Mouse (Mus musculus) heart, embryonic 14.5 days (tissue): ENCODE data around the gene Calr. TPM values are rescaled to one million over a fixed set of nuclear protein-coding genes. Genes with fewer than 3 reads are reported as not detected.
A peak's percentile ranks its signal among the peaks of the same experiment; 100 is the strongest.

Experiments used
- ATAC-seq: fragments of 200-750 bp; cut with Nextera tagmentation; 2 replicates; pipeline ENCODE4 v1.8.0; 2017; ENCODE audit warnings: low read depth, moderate TSS enrichment; ENCODE audit not compliant: insufficient number of reproducible peaks, insufficient read depth, low FRiP score
- H3K27ac ChIP-seq, 2 experiments: fragments of 200-500 bp in 1 of 2; fragments of 300-500 bp in 1 of 2; sonication (generic) in 1 of 2; replicated peaks in 1 of 2; 2 replicates each; pipeline ENCODE4 v1.5.1; 2012 to 2014; ENCODE audit warnings: low read depth in 2 of 2, low read length in 2 of 2, control low read depth in 1 of 2, mild to moderate bottlenecking in 1 of 2, mixed read lengths in 1 of 2; ENCODE audit not compliant: control insufficient read depth in 1 of 2, insufficient read depth in 1 of 2
- H3K27me3 ChIP-seq: fragments of 300-500 bp; sonication (generic); 2 replicates; pipeline ENCODE4 v1.6.1; 2014; ENCODE audit warnings: mild to moderate bottlenecking, low read length, control low read depth; ENCODE audit not compliant: control insufficient read depth, insufficient read depth
- H3K36me3 ChIP-seq: fragments of 300-500 bp; sonication (generic); 2 replicates; pipeline ENCODE4 v1.6.1; 2014; ENCODE audit warnings: mild to moderate bottlenecking, control low read depth, low read length, mixed read lengths; ENCODE audit not compliant: control insufficient read depth, insufficient read depth
- H3K4me1 ChIP-seq, 2 experiments: fragments of 200-500 bp in 1 of 2; fragments of 300-500 bp in 1 of 2; sonication (generic) in 1 of 2; 2 replicates each; pipeline ENCODE4 v1.6.1; 2012 to 2014; ENCODE audit warnings: low read length in 2 of 2, control low read depth in 1 of 2, mixed read lengths in 1 of 2; ENCODE audit not compliant: control insufficient read depth in 2 of 2, insufficient read depth in 2 of 2
- H3K4me2 ChIP-seq: fragments of 300-500 bp; sonication (generic); 2 replicates; pipeline ENCODE4 v1.6.1; 2014; ENCODE audit warnings: mild to moderate bottlenecking, low read length
- H3K4me3 ChIP-seq, 2 experiments: fragments of 200-500 bp in 1 of 2; fragments of 300-500 bp in 1 of 2; sonication (generic) in 1 of 2; 2 replicates each; pipeline ENCODE4 v1.5.1; 2012 to 2014; ENCODE audit warnings: low read length in 2 of 2, mild to moderate bottlenecking in 2 of 2, control low read depth in 1 of 2, low read depth in 1 of 2, moderate library complexity in 1 of 2; ENCODE audit not compliant: control insufficient read depth in 1 of 2, insufficient read depth in 1 of 2
- H3K9ac ChIP-seq: fragments of 300-500 bp; sonication (generic); 2 replicates; pipeline ENCODE4 v1.6.1; 2014; ENCODE audit warnings: mild to moderate bottlenecking, low read length
- H3K9me3 ChIP-seq: fragments of 300-500 bp; sonication (generic); 2 replicates; pipeline ENCODE4 v1.6.1; 2016; ENCODE audit warnings: low read length, control low read depth; ENCODE audit not compliant: control insufficient read depth
- WGBS: fragments of 180-500 bp; shearing (Covaris S2); extraction: QIAGEN DNeasy Blood & Tissue Kit; methylation state at CpG from one replicate; pipeline ENCODE4 v1.1.7; 2014; 5-methylcytosine and 5-hydroxymethylcytosine counted together
- polyA plus RNA-seq: library from polyadenylated mRNA; unstranded; fragments of >200 nt; fragmentation: Nextera tagmentation; extraction: Ambion mirVana; gene quantifications from 2 replicates; pipeline ENCODE4 v1.2.1, GENCODE M21; 2014

Gene Calr
- polyA plus RNA-seq, 1 experiment from 2014 or later: 500 TPM

GRCm38 (mm10) chr8:84841514-84841913 lies 5.2 kb downstream of the Calr start:
- 71% methylated on average over 1 of the region's 1 CpGs for WGBS
- 0 out of 4 replicates have a peak overlapping the region, but pooled peaks of 1 of the 2 experiments have one; percentile 85 for H3K27ac ChIP-seq

GRCm38 (mm10) chr8:84840248-84840999 lies 6.3 kb downstream of the Calr start, which contains the start of gene Rad23a:
Rad23a (minus strand) TSS chr8:84840665.
- H3K9me3 ChIP-seq: no peaks in the 10 kb centered on the region
- ATAC-seq: peak; percentile 91
- peak within 1 kb of the TSS; percentile 86 for H3K9ac ChIP-seq
- peak within 1 kb of the TSS; percentile 77 to 91 for H3K4me3 ChIP-seq
- H3K27ac ChIP-seq: peak within 1 kb of the TSS; percentile 81 to 85
- no peaks in the 10 kb centered on the region for H3K27me3 ChIP-seq
- peaks cover 10 to 34% of the 10 kb centered on the region in 2 experiments for H3K4me1 ChIP-seq
- under 1% methylated on average over 48 of the region's 55 CpGs for WGBS
- H3K4me2 ChIP-seq: peak within 1 kb of the TSS; percentile 72
- H3K36me3 ChIP-seq: peaks cover 83% of the 10 kb centered on the region

More at GRCm38 (mm10) chr8:84841514-84841913, 5.2 kb downstream of the Calr start:
- no peaks in the 10 kb centered on the region for H3K9me3 ChIP-seq
- no peak overlapping the region for H3K4me3 ChIP-seq
- no peak overlapping the region for H3K9ac ChIP-seq
- H3K27me3 ChIP-seq: no peaks in the 10 kb centered on the region
- H3K4me1 ChIP-seq: peaks cover 7 to 28% of the 10 kb centered on the region in 2 experiments
- 0 out of 2 replicates have a peak overlapping the region, but pooled peaks have one; percentile 72 for H3K4me2 ChIP-seq
- peaks cover 76% of the 10 kb centered on the region for H3K36me3 ChIP-seq
- ATAC-seq: no peak

GRCm38 (mm10) chr8:84839875-84840247 lies 6.9 kb downstream of the Calr start:
- Histone ChIP-seq H3K27me3 (no peaks in the 10 kb centered on the region), H3K27ac (peak overlapping the region; percentile 67 to 85), H3K9me3 (no peaks in the 10 kb centered on the region), H3K36me3 (peaks cover 83% of the 10 kb centered on the region), H3K9ac (peak overlapping the region; percentile 86), H3K4me1 (peaks cover 13 to 34% of the 10 kb centered on the region in 2 experiments), H3K4me2 (peak overlapping the region; percentile 72), H3K4me3 (peak overlapping the region; percentile 77 to 91)
- no peak for ATAC-seq
- 2% methylated on average over 7 of the region's 7 CpGs for WGBS

GRCm38 (mm10) chr8:84839411-84839810 lies 7.3 kb downstream of the Calr start:
- WGBS: 92% methylated on average over 2 of the region's 2 CpGs
- H3K27me3 ChIP-seq: no peaks in the 10 kb centered on the region
- no peak for ATAC-seq
- H3K4me1 ChIP-seq: peaks cover 11 to 34% of the 10 kb centered on the region in 2 experiments
- H3K36me3 ChIP-seq: peaks cover 83% of the 10 kb centered on the region
- H3K4me3 ChIP-seq: peak overlapping the region in 1 of 2 experiments; percentile 77; a peak in 3 of 4 replicates
- H3K27ac ChIP-seq: peak overlapping the region in 1 of 2 experiments; percentile 85; a peak in 1 of 4 replicates
- H3K9ac ChIP-seq: peak overlapping the region; percentile 86
- H3K9me3 ChIP-seq: no peaks in the 10 kb centered on the region
- H3K4me2 ChIP-seq: peak overlapping the region; percentile 72

GRCm38 (mm10) chr8:84838513-84838912 lies 8.2 kb downstream of the Calr start:
- Histone ChIP-seq H3K4me3 (no peak overlapping the region), H3K9me3 (no peaks in the 10 kb centered on the region), H3K4me1 (peaks cover 10 to 28% of the 10 kb centered on the region in 2 experiments), H3K27me3 (no peaks in the 10 kb centered on the region), H3K9ac (no peak overlapping the region), H3K36me3 (peaks cover 83% of the 10 kb centered on the region), H3K4me2 (no peak overlapping the region), H3K27ac (no peak overlapping the region)
- ATAC-seq: no peak
- 86% methylated on average over 5 of the region's 5 CpGs for WGBS

- H3K36me3 ChIP-seq: peaks cover 78% of the 10 kb centered on the region
- ATAC-seq: no peak
- no peak overlapping the region for H3K27ac ChIP-seq
- no peak overlapping the region for H3K9ac ChIP-seq
- no peaks in the 10 kb centered on the region for H3K9me3 ChIP-seq
- no peak overlapping the region for H3K4me3 ChIP-seq
- H3K27me3 ChIP-seq: no peaks in the 10 kb centered on the region
- H3K4me2 ChIP-seq: no peak overlapping the region
- 84% methylated on average over 15 of the region's 15 CpGs for WGBS
- peaks cover 10 to 25% of the 10 kb centered on the region in 2 experiments for H3K4me1 ChIP-seq
Measured at GRCm38 (mm10) chr8:84837912-84838470, 8.7 kb downstream of the Calr start.

- Histone ChIP-seq H3K9me3 (no peaks in the 10 kb centered on the region), H3K27ac (no peak overlapping the region), H3K27me3 (no peaks in the 10 kb centered on the region), H3K4me1 (peaks cover 10 to 29% of the 10 kb centered on the region in 2 experiments), H3K9ac (no peak overlapping the region), H3K36me3 (peaks cover 71% of the 10 kb centered on the region), H3K4me3 (no peak overlapping the region), H3K4me2 (no peak overlapping the region)
- 60% methylated on average over 8 of the region's 8 CpGs for WGBS
- ATAC-seq: no peak
Measured at GRCm38 (mm10) chr8:84837149-84837911, 9.4 kb downstream of the Calr start.
